Mouse (Mus musculus) myocyte (in vitro differentiated cells): ENCODE measurements around the gene Baz2b.

Source experiments
- CEBPB ChIP-seq: IDR thresholded peaks from 2 replicates; pipeline ENCODE4 v1.6.1; 2011; ENCODE audit warnings: mild to moderate bottlenecking, moderate library complexity; ENCODE audit not compliant: poor library complexity, insufficient read depth, severe bottlenecking
- MAX ChIP-seq: IDR thresholded peaks from one replicate; pipeline ENCODE4 v1.6.1; 2011; ENCODE audit warnings: low read depth, mild to moderate bottlenecking, control low read depth
- MYOD1 ChIP-seq, 3 experiments: IDR thresholded peaks; one replicate each; pipeline ENCODE4 v1.6.1; 2011; ENCODE audit warnings: control low read depth in 2 of 3, low read depth in 2 of 3, mild to moderate bottlenecking in 2 of 3, moderate library complexity in 1 of 3; ENCODE audit not compliant: insufficient read length in 2 of 3, control insufficient read depth in 1 of 3
- MYOG ChIP-seq, 3 experiments: IDR thresholded peaks; one replicate each; pipeline ENCODE4 v1.6.1; 2011; ENCODE audit warnings: control low read depth in 2 of 3, low read depth in 2 of 3, mild to moderate bottlenecking in 2 of 3; ENCODE audit not compliant: insufficient read length in 2 of 3, control insufficient read depth in 1 of 3, insufficient read depth in 1 of 3
- POLR2A ChIP-seq: IDR thresholded peaks from one replicate; pipeline ENCODE4 v1.6.1; 2011; ENCODE audit warnings: low read depth, mild to moderate bottlenecking, control low read depth, moderate library complexity; ENCODE audit not compliant: insufficient read length
- POLR2AphosphoS2 ChIP-seq: IDR thresholded peaks from one replicate; pipeline ENCODE4 v1.6.1; 2011; ENCODE audit warnings: low read depth, control low read depth; ENCODE audit not compliant: insufficient read length
- TCF12 ChIP-seq: IDR thresholded peaks from one replicate; pipeline ENCODE4 v1.6.1; 2011; ENCODE audit warnings: mild to moderate bottlenecking, control low read depth; ENCODE audit not compliant: poor library complexity, insufficient read depth, severe bottlenecking
- USF1 ChIP-seq: IDR thresholded peaks from one replicate; pipeline ENCODE4 v1.6.1; 2011; ENCODE audit warnings: low read depth, mild to moderate bottlenecking, control low read depth, moderate library complexity

- TF ChIP-seq USF1, result no peak
- no peak for TF ChIP-seq POLR2A
- TF ChIP-seq MAX, result no peak
- TF ChIP-seq POLR2AphosphoS2, result no peak
- TF ChIP-seq MYOG (IDR thresholded peaks at IDR 0.05; ENCODE audit: control insufficient read depth in 1 of 3, insufficient read depth in 1 of 3, insufficient read length in 2 of 3, low read depth in 2 of 3), result no peak
- peak; percentile 43; the same call in 1 of the 2 replicates for TF ChIP-seq CEBPB
- no peak for TF ChIP-seq TCF12
- no peak for TF ChIP-seq MYOD1 (IDR thresholded peaks at IDR 0.05; ENCODE audit: control insufficient read depth in 1 of 3, insufficient read length in 2 of 3, low read depth in 2 of 3)
Observed at GRCm38 (mm10) chr2:60086197-60086903, 123.3 kb downstream of the Baz2b start.
